Mouse (Mus musculus) thymus, adult 2 months (tissue): ENCODE data around the gene Gigyf2.

ENCODE experiments used
- CTCF ChIP-seq: fragments of 200-500 bp; IDR thresholded peaks from 2 replicates; pipeline ENCODE4 v1.5.1; 2012; ENCODE audit warnings: mild to moderate bottlenecking, control low read depth, low read length, moderate library complexity, borderline replicate concordance; ENCODE audit not compliant: control insufficient read depth, poor library complexity, insufficient read depth; ENCODE audit errors: extremely low read depth
- POLR2A ChIP-seq: fragments of 200-500 bp; IDR thresholded peaks from 2 replicates; pipeline ENCODE4 v1.6.1; 2012; ENCODE audit warnings: mild to moderate bottlenecking, low read length, control low read depth, moderate library complexity; ENCODE audit not compliant: control insufficient read depth, poor library complexity, insufficient read depth; ENCODE audit errors: extremely low read depth

DNA sequence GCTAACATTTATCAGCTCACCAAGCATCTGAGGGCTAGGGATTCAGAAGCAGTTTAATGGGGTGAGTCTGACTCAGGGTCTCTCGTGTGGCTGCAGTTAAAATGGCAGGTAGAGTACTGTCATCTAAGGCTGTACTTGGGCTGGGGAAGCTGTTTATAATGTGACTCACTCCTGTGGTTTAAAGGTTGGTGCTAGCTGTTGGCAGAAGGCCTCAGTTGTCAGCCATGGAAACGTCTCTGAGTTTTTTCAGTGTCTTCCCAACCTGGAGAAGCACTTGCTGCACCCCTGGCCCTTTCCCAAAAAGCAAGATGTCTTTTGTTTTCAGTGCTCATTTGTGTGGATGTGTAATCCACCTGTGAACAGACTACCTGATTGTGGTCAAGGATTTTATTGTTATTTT lies 10.9 kb upstream of the Gigyf2 start:
- TF ChIP-seq POLR2A (no peak), CTCF (no peak)
